Mouse (Mus musculus) C2C12 (cell line): ENCODE data around the gene Gpr157.

ENCODE experiments used
- CEBPB ChIP-seq: IDR thresholded peaks from one replicate; pipeline ENCODE4 v1.6.1; 2011; ENCODE audit warnings: low read depth, mild to moderate bottlenecking, control low read depth, moderate library complexity
- CTCF ChIP-seq: IDR thresholded peaks from one replicate; pipeline ENCODE4 v1.5.1; 2011; ENCODE audit not compliant: control insufficient read depth, insufficient read depth, insufficient read length
- FOSL1 ChIP-seq: IDR thresholded peaks from one replicate; pipeline ENCODE4 v1.8.0; 2011; ENCODE audit warnings: mild to moderate bottlenecking, low read length; ENCODE audit not compliant: poor library complexity, insufficient read depth, severe bottlenecking
- MAX ChIP-seq: IDR thresholded peaks from one replicate; pipeline ENCODE4 v1.6.1; 2011; ENCODE audit warnings: mild to moderate bottlenecking, control low read depth
- MYOD1 ChIP-seq: IDR thresholded peaks from one replicate; pipeline ENCODE4 v1.6.1; 2011; ENCODE audit warnings: low read depth; ENCODE audit not compliant: control insufficient read depth, insufficient read length
- MYOG ChIP-seq: IDR thresholded peaks from one replicate; pipeline ENCODE4 v1.6.1; 2011; ENCODE audit not compliant: control insufficient read depth, insufficient read length; ENCODE audit errors: extremely low read depth
- USF1 ChIP-seq: IDR thresholded peaks from one replicate; pipeline ENCODE4 v1.6.1; 2011; ENCODE audit warnings: low read depth, mild to moderate bottlenecking, control low read depth, moderate library complexity

- TF ChIP-seq CTCF (no peak), MAX (no peak), USF1 (no peak), CEBPB (no peak), MYOG (no peak), FOSL1 (no peak), MYOD1 (no peak)
Measured at GRCm38 (mm10) chr4:150038533-150038932, 48.6 kb upstream of the Gpr157 start.
